Mouse (Mus musculus) MEL (cell line): ENCODE data around the gene Fkbp1b. TPM values are rescaled to one million over a fixed set of nuclear protein-coding genes. Genes with fewer than 3 reads are reported as not detected.

Source experiments
- DNase-seq: peaks from one replicate; pipeline ENCODE4 v3.0.0; 2011; ENCODE audit warnings: low read depth, low spot score
- H3K27ac ChIP-seq: 2 replicates; pipeline ENCODE4 v1.5.1; 2012; ENCODE audit warnings: low read depth, mild to moderate bottlenecking, control low read depth, low read length, moderate library complexity; ENCODE audit not compliant: control insufficient read depth
- H3K27me3 ChIP-seq, 2 experiments: fragments of 150-350 bp in 1 of 2; sonication (generic) in 1 of 2; 2 replicates each; pipeline ENCODE4 v1.6.1; 2012; ENCODE audit warnings: low read length in 2 of 2, mild to moderate bottlenecking in 2 of 2, improper control_type of control experiment in 1 of 2, moderate library complexity in 1 of 2; ENCODE audit not compliant: insufficient read depth in 2 of 2, control insufficient read depth in 1 of 2
- H3K36me3 ChIP-seq, 2 experiments: 2 replicates each; pipeline ENCODE4 v1.6.1; 2012 to 2014; ENCODE audit warnings: low read length in 2 of 2, improper control_type of control experiment in 1 of 2, inconsistent platforms in 1 of 2, mild to moderate bottlenecking in 1 of 2; ENCODE audit not compliant: insufficient read depth in 2 of 2, control insufficient read depth in 1 of 2
- H3K4me1 ChIP-seq, 2 experiments: fragments of 150-350 bp in 1 of 2; sonication (generic) in 1 of 2; 2 replicates each; pipeline ENCODE4 v1.6.1; 2012; ENCODE audit warnings: low read length in 2 of 2, improper control_type of control experiment in 1 of 2, mild to moderate bottlenecking in 1 of 2; ENCODE audit not compliant: insufficient read depth in 2 of 2, control insufficient read depth in 1 of 2
- H3K4me3 ChIP-seq, 2 experiments: fragments of 150-350 bp in 1 of 2; sonication (generic) in 1 of 2; 2 replicates each; pipeline ENCODE4 v1.5.1; 2012; ENCODE audit warnings: low read depth in 2 of 2, low read length in 2 of 2, mild to moderate bottlenecking in 2 of 2, moderate library complexity in 2 of 2, control low read depth in 1 of 2, improper control_type of control experiment in 1 of 2; ENCODE audit not compliant: control insufficient read depth in 1 of 2, insufficient read depth in 1 of 2
- H3K79me2 ChIP-seq: 2 replicates; pipeline ENCODE4 v1.6.1; 2012; ENCODE audit warnings: mild to moderate bottlenecking, low read length, moderate library complexity; ENCODE audit not compliant: control insufficient read depth, poor library complexity, insufficient read depth
- H3K9ac ChIP-seq: 2 replicates; pipeline ENCODE4 v1.6.1; 2012; ENCODE audit warnings: low read depth, mild to moderate bottlenecking, control low read depth, low read length, moderate library complexity; ENCODE audit not compliant: control insufficient read depth, poor library complexity, severe bottlenecking
- H3K9me3 ChIP-seq: fragments of 150-350 bp; sonication (generic); replicated peaks from 2 replicates; pipeline ENCODE4 v1.6.1; 2012; ENCODE audit warnings: mild to moderate bottlenecking, low read length, improper control_type of control experiment, moderate library complexity; ENCODE audit not compliant: insufficient read depth
- CHD1 ChIP-seq: IDR thresholded peaks from 2 replicates; pipeline ENCODE4 v1.6.1; 2012; ENCODE audit warnings: low read depth, mild to moderate bottlenecking, inconsistent platforms, low read length, improper control_type of control experiment
- CTCF ChIP-seq, 3 experiments: IDR thresholded peaks in 2 of 3; conservative IDR thresholded peaks in 1 of 3; 2 replicates each; pipeline ENCODE4 v1.5.1; 2011 to 2012; ENCODE audit warnings: low read length in 3 of 3, low read depth in 2 of 3, mild to moderate bottlenecking in 2 of 3, improper control_type of control experiment in 1 of 3, inconsistent platforms in 1 of 3, mixed read lengths in 1 of 3, moderate library complexity in 1 of 3; ENCODE audit not compliant: control insufficient read depth in 1 of 3, insufficient read depth in 1 of 3, poor library complexity in 1 of 3, severe bottlenecking in 1 of 3
- ETS1 ChIP-seq: IDR thresholded peaks from 2 replicates; pipeline ENCODE4 v1.6.1; 2012; ENCODE audit warnings: low read depth, mild to moderate bottlenecking, inconsistent platforms, low read length, improper control_type of control experiment, moderate library complexity
- GABPA ChIP-seq: IDR thresholded peaks from 2 replicates; pipeline ENCODE4 v1.6.1; 2012; ENCODE audit warnings: low read depth, mild to moderate bottlenecking, inconsistent platforms, low read length, improper control_type of control experiment, moderate library complexity
- GATA1 ChIP-seq: IDR thresholded peaks from 2 replicates; pipeline ENCODE4 v1.6.1; 2011; ENCODE audit warnings: low read depth, low read length, improper control_type of control experiment
- JUND ChIP-seq: IDR thresholded peaks from 2 replicates; pipeline ENCODE4 v1.6.1; 2011; ENCODE audit warnings: low read depth, mild to moderate bottlenecking, improper control_type of control experiment, low read length
- KAT2A ChIP-seq: conservative IDR thresholded peaks from 2 replicates; pipeline ENCODE4 v1.6.1; 2012; ENCODE audit warnings: low read depth, low read length, improper control_type of control experiment, inconsistent platforms
- MAFK ChIP-seq: IDR thresholded peaks from 2 replicates; pipeline ENCODE4 v1.6.1; 2011; ENCODE audit warnings: low read depth, mild to moderate bottlenecking, low read length, improper control_type of control experiment, borderline replicate concordance
- MAX ChIP-seq: IDR thresholded peaks from 2 replicates; pipeline ENCODE4 v1.6.1; 2011; ENCODE audit warnings: low read length, improper control_type of control experiment
- MXI1 ChIP-seq: IDR thresholded peaks from 2 replicates; pipeline ENCODE4 v1.6.1; 2011; ENCODE audit warnings: mild to moderate bottlenecking, low read depth, low read length, improper control_type of control experiment
- MYB ChIP-seq: IDR thresholded peaks from 2 replicates; pipeline ENCODE4 v1.6.1; 2011; ENCODE audit warnings: mild to moderate bottlenecking, low read depth, low read length, improper control_type of control experiment
- NRF1 ChIP-seq: IDR thresholded peaks from 2 replicates; pipeline ENCODE4 v1.6.1; 2014; ENCODE audit warnings: low read depth, mild to moderate bottlenecking, inconsistent platforms, low read length, improper control_type of control experiment, moderate library complexity; ENCODE audit not compliant: poor library complexity, insufficient read depth, severe bottlenecking
- POLR2AphosphoS2 ChIP-seq: IDR thresholded peaks from 2 replicates; pipeline ENCODE4 v1.6.1; 2011; ENCODE audit warnings: low read length, improper control_type of control experiment
- RAD21 ChIP-seq: IDR thresholded peaks from 2 replicates; pipeline ENCODE4 v1.6.1; 2011; ENCODE audit warnings: mild to moderate bottlenecking, low read depth, low read length, improper control_type of control experiment
- RCOR1 ChIP-seq: IDR thresholded peaks from 2 replicates; pipeline ENCODE4 v1.6.1; 2012; ENCODE audit warnings: low read depth, mild to moderate bottlenecking, inconsistent platforms, low read length, improper control_type of control experiment
- SMC3 ChIP-seq: IDR thresholded peaks from 2 replicates; pipeline ENCODE4 v1.6.1; 2011; ENCODE audit warnings: low read depth, low read length, improper control_type of control experiment
- TBP ChIP-seq: IDR thresholded peaks from 2 replicates; pipeline ENCODE4 v1.8.0; 2011; ENCODE audit warnings: low read depth, low read length, improper control_type of control experiment
- TCF12 ChIP-seq: IDR thresholded peaks from 2 replicates; pipeline ENCODE4 v1.6.1; 2014; ENCODE audit warnings: low read depth, mild to moderate bottlenecking, inconsistent platforms, low read length, improper control_type of control experiment, moderate library complexity
- UBTF ChIP-seq: IDR thresholded peaks from 2 replicates; pipeline ENCODE4 v1.6.1; 2012; ENCODE audit warnings: low read depth, mild to moderate bottlenecking, inconsistent platforms, low read length, improper control_type of control experiment, moderate library complexity, borderline replicate concordance; ENCODE audit not compliant: insufficient read depth
- USF1 ChIP-seq: IDR thresholded peaks from 2 replicates; pipeline ENCODE4 v1.6.1; 2014; ENCODE audit warnings: low read depth, mild to moderate bottlenecking, inconsistent platforms, low read length, improper control_type of control experiment, moderate library complexity
- USF2 ChIP-seq, 2 experiments: IDR thresholded peaks; 2 replicates each; pipeline ENCODE4 v1.6.1; 2011 to 2012; ENCODE audit warnings: improper control_type of control experiment in 2 of 2, low read length in 2 of 2, borderline replicate concordance in 1 of 2, inconsistent platforms in 1 of 2, low read depth in 1 of 2, mild to moderate bottlenecking in 1 of 2; ENCODE audit not compliant: insufficient read depth in 1 of 2
- ZC3H11A ChIP-seq: IDR thresholded peaks from 2 replicates; pipeline ENCODE4 v1.6.1; 2012; ENCODE audit warnings: low read depth, mild to moderate bottlenecking, inconsistent platforms, low read length, improper control_type of control experiment
- ZKSCAN1 ChIP-seq: IDR thresholded peaks from 2 replicates; pipeline ENCODE4 v1.6.1; 2012; ENCODE audit warnings: low read depth, mild to moderate bottlenecking, inconsistent platforms, low read length, improper control_type of control experiment, moderate library complexity
- ZMIZ1 ChIP-seq: IDR thresholded peaks from 2 replicates; pipeline ENCODE4 v1.6.1; 2012; ENCODE audit warnings: low read depth, mild to moderate bottlenecking, inconsistent platforms, low read length, improper control_type of control experiment, moderate library complexity
- ZNF384 ChIP-seq: IDR thresholded peaks from 2 replicates; pipeline ENCODE4 v1.6.1; 2012; ENCODE audit warnings: low read depth, mild to moderate bottlenecking, inconsistent platforms, low read length, improper control_type of control experiment
- polyA plus RNA-seq, 2 experiments: library from polyadenylated mRNA; stranded (reverse) in 1 of 2; unstranded in 1 of 2; fragments of >175 nt in 1 of 2; fragments of >200 nt in 1 of 2; gene quantifications; 2 replicates each; pipeline versions ENCODE4 v1.2.1 to v1.2.4; 2012; ENCODE audit warnings: low replicate concordance in 2 of 2, low read depth in 1 of 2; ENCODE audit not compliant: insufficient read length in 2 of 2, insufficient read depth in 1 of 2, missing spikeins in 1 of 2
- total RNA-seq: library from RNA; depleted of rRNA; stranded (reverse); fragments of 300-350 nt; gene quantifications from 2 replicates; pipeline ENCODE4 v1.2.3, GENCODE M21; 2012

The Fkbp1b gene
- total and polyA plus RNA-seq, 3 experiments = 2.1 to 6.8 TPM; not detected in 1

DNA sequence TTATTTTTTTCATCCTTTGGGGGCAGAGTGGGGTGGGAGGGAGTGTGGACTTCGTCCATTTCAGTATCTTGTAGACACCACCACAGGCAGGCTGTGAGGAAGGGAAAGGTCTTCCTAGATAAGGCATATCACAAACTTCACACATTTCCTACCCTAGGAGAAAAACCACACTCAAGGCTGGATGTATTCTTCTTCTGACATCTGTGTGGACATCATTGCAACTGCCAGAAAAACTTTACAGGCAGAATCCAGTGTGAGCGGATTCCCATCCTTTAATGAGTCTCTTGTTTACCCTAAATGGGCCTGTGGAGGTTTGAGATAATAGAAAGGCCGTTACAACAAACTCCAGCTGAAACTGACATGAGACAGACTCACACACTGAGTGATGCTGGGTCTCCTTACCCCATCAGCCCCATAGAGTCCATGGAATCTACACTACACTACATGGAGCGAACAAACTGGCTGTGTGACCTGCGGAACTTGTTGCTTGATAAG, 31.6 kb upstream of the Fkbp1b start (continued):
- TF ChIP-seq ZNF384 = peak; percentile 65
- no peak for TF ChIP-seq ZC3H11A
- TF ChIP-seq MAFK = 0 out of 2 replicates have a peak, but pooled peaks have one; percentile 20
- TF ChIP-seq MXI1 = peak; percentile 76; the same call in 1 of the 2 replicates
- TF ChIP-seq KAT2A = no peak
- TF ChIP-seq USF1 = no peak
- no peak for TF ChIP-seq CTCF (IDR thresholded peaks at IDR 0.05 in 2 of 3, conservative IDR thresholded peaks at IDR 0.05 in 1 of 3; ENCODE audit: control insufficient read depth in 1 of 3, insufficient read depth in 1 of 3, low read depth in 2 of 3, low read length in 3 of 3, poor library complexity in 1 of 3, severe bottlenecking in 1 of 3)
- TF ChIP-seq SMC3 = no peak
- TF ChIP-seq TBP = peak; percentile 70; the same call in 1 of the 2 replicates
- TF ChIP-seq CHD1 = no peak
- no peak for TF ChIP-seq JUND
- TF ChIP-seq MAX = no peak
- no peak for TF ChIP-seq GABPA
- TF ChIP-seq UBTF = no peak

DNA sequence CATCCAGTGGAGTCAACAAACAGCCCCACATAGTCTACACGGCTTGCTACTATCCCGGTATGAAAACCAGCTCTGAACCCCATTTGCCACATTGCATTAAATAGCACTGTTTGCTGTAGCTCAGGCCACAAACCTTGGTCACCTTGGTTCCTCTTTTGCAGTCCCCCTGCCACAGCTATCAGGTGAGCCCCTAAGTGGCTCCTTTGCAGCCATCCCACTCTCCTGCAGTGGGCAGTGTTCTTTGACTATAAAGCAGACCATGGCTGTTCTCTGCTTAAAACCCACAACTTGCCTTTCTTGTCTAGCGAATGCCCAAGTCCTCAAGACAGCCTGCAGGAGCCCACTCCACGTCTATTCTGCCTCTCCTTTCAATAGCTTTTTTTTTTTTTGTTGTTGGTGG, 30.9 kb upstream of the Fkbp1b start:
- Histone ChIP-seq H3K4me3 (peak overlapping the region; percentile 13; a peak in 2 of 4 replicates), H3K27me3 (no peaks in the 10 kb centered on the region), H3K4me1 (peaks cover 16 to 34% of the 10 kb centered on the region in 2 experiments), H3K79me2 (peaks cover 5% of the 10 kb centered on the region), H3K27ac (peak overlapping the region; percentile 79), H3K36me3 (peaks cover 3 to 24% of the 10 kb centered on the region in 2 experiments; a peak in 3 of 4 replicates), H3K9ac (peak overlapping the region; percentile 19), H3K9me3 (no peaks in the 10 kb centered on the region)
- TF ChIP-seq CTCF (IDR thresholded peaks at IDR 0.05 in 2 of 3, conservative IDR thresholded peaks at IDR 0.05 in 1 of 3; ENCODE audit: control insufficient read depth in 1 of 3, insufficient read depth in 1 of 3, low read depth in 2 of 3, low read length in 3 of 3, poor library complexity in 1 of 3, severe bottlenecking in 1 of 3) (peak in 2 of 3 experiments; percentile 20 to 22; a peak in 4 of 6 replicates), POLR2AphosphoS2 (no peak)
- DNase-seq = peak; percentile 55

DNA sequence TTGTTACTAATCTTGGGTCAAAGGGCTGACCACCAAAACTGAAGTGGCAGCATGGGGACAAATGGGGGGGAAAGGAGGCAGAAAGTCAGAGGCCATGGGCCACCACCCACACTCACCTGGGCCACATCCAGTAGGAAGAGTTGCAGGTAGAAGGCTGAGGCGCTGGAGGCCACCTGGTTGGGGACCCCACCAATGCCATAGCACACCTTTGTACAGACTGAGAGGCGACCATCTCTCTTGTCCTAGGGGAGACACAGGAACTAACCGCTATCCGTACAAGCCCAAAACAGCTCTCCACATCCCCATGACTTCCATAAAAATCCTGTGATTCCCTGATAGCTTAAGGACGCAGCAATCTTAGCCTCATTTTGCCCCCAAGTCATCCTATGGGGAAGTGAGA, 29.9 kb upstream of the Fkbp1b start:
- no peak for TF ChIP-seq RAD21
- no peak for TF ChIP-seq KAT2A
- no peak for TF ChIP-seq POLR2AphosphoS2
- no peak for TF ChIP-seq MAX
- TF ChIP-seq JUND = no peak
- TF ChIP-seq ZKSCAN1 = no peak
- no peak for TF ChIP-seq NRF1
- no peak for TF ChIP-seq UBTF
- TF ChIP-seq ZNF384 = no peak
- no peak for TF ChIP-seq SMC3
- TF ChIP-seq MXI1 = no peak
- no peak for TF ChIP-seq RCOR1
- no peak for TF ChIP-seq TCF12
- no peak for TF ChIP-seq USF2 (IDR thresholded peaks at IDR 0.05; ENCODE audit: borderline replicate concordance in 1 of 2, insufficient read depth in 1 of 2, low read depth in 1 of 2, low read length in 2 of 2)
- TF ChIP-seq GABPA = no peak
- no peak for TF ChIP-seq ZMIZ1
- no peak for TF ChIP-seq MYB
- no peak for TF ChIP-seq GATA1
- no peak for TF ChIP-seq ETS1
- Histone ChIP-seq H3K79me2 (peaks cover 5% of the 10 kb centered on the region), H3K4me1 (peaks cover 16 to 34% of the 10 kb centered on the region in 2 experiments), H3K27me3 (no peaks in the 10 kb centered on the region), H3K4me3 (no peak overlapping the region), H3K36me3 (peaks cover 3 to 24% of the 10 kb centered on the region in 2 experiments; a peak in 3 of 4 replicates), H3K9ac (no peak overlapping the region), H3K9me3 (no peaks in the 10 kb centered on the region), H3K27ac (no peak overlapping the region)
- DNase-seq = no peak
